Mouse (Mus musculus): ENCODE data around the gene Duox1. TPM values are rescaled to one million over a fixed set of nuclear protein-coding genes. Genes with fewer than 3 reads are reported as not detected.
"Not testable (repeated sequence)": the region's sequence is repeated elsewhere in the genome, so short reads cannot be mapped to it uniquely, and the experiment has no call there.

The Duox1 gene
- total and polyA plus RNA-seq, 3 experiments = 0.10 to 0.51 (median 0.34) TPM

GRCm38 (mm10) chr2:122334170-122334569 is 18.7 kb downstream of the Duox1 start:
- TF ChIP-seq POLR2A (IDR thresholded peaks at IDR 0.05; ENCODE audit: insufficient read depth, low read depth, low read length) = no peak
- TF ChIP-seq EP300 (IDR thresholded peaks at IDR 0.05; ENCODE audit: insufficient read depth, low read depth, low read length) = no peak
- TF ChIP-seq CTCF (IDR thresholded peaks at IDR 0.05) = no peak
- Histone ChIP-seq H3K27ac (no peak overlapping the region), H3K9ac (ENCODE audit: low read depth, low read length) (no peak overlapping the region), H3K4me1 (ENCODE audit: control insufficient read depth, insufficient read depth, low read length) (no peaks in the 10 kb centered on the region), H3K79me2 (replicated peaks; ENCODE audit: control insufficient read depth, insufficient read depth, low read length) (no peaks in the 10 kb centered on the region), H3K36me3 (ENCODE audit: control insufficient read depth, insufficient read depth, low read length) (no peaks in the 10 kb centered on the region), H3K4me3 (no peak overlapping the region), H3K27me3 (ENCODE audit: control insufficient read depth, insufficient read depth, low read length) (no peaks in the 10 kb centered on the region)
- intact Hi-C loops (cut with DNase I) = no loop called here
- 31% methylated on average over 3 of the region's 3 CpGs for WGBS
- DNase-seq = no peak

- no peak overlapping the region for H3K4me3 ChIP-seq
- intact Hi-C loops (cut with DNase I) = no loop called here
- no peaks in the 10 kb centered on the region for H3K79me2 ChIP-seq (replicated peaks; ENCODE audit: control insufficient read depth, insufficient read depth, low read length)
- H3K4me1 ChIP-seq (ENCODE audit: control insufficient read depth, insufficient read depth, low read length) = no peaks in the 10 kb centered on the region
- no peak for DNase-seq
- TF ChIP-seq POLR2A (IDR thresholded peaks at IDR 0.05; ENCODE audit: insufficient read depth, low read depth, low read length) (no peak), EP300 (IDR thresholded peaks at IDR 0.05; ENCODE audit: insufficient read depth, low read depth, low read length) (no peak), CTCF (IDR thresholded peaks at IDR 0.05) (no peak)
- no peak overlapping the region for H3K27ac ChIP-seq
- WGBS = 75% methylated on average over 21 of the region's 21 CpGs
- H3K27me3 ChIP-seq (ENCODE audit: control insufficient read depth, insufficient read depth, low read length) = no peaks in the 10 kb centered on the region
- H3K36me3 ChIP-seq (ENCODE audit: control insufficient read depth, insufficient read depth, low read length) = no peaks in the 10 kb centered on the region
- no peak overlapping the region for H3K9ac ChIP-seq (ENCODE audit: low read depth, low read length)
Observed at GRCm38 (mm10) chr2:122337291-122337690, 21.8 kb downstream of the Duox1 start.

- H3K27ac ChIP-seq = no peak overlapping the region
- no peak overlapping the region for H3K9ac ChIP-seq (ENCODE audit: low read depth, low read length)
- H3K4me3 ChIP-seq = no peak overlapping the region
- WGBS = 81% methylated on average over 6 of the region's 6 CpGs
- intact Hi-C loops (cut with DNase I) = loop anchor here (10.0 kb wide), 1 partner anchor 280 kb away; no protein-coding TSS in a partner anchor
- no peaks in the 10 kb centered on the region for H3K27me3 ChIP-seq (ENCODE audit: control insufficient read depth, insufficient read depth, low read length)
- TF ChIP-seq POLR2A (IDR thresholded peaks at IDR 0.05; ENCODE audit: insufficient read depth, low read depth, low read length) (no peak), CTCF (IDR thresholded peaks at IDR 0.05) (no peak), EP300 (IDR thresholded peaks at IDR 0.05; ENCODE audit: insufficient read depth, low read depth, low read length) (no peak)
- peaks cover 4% of the 10 kb centered on the region; the same call in 1 of the 2 replicates for H3K4me1 ChIP-seq (ENCODE audit: control insufficient read depth, insufficient read depth, low read length)
- no peaks in the 10 kb centered on the region for H3K79me2 ChIP-seq (replicated peaks; ENCODE audit: control insufficient read depth, insufficient read depth, low read length)
- no peak for DNase-seq
- H3K36me3 ChIP-seq (ENCODE audit: control insufficient read depth, insufficient read depth, low read length) = no peaks in the 10 kb centered on the region
Observed at GRCm38 (mm10) chr2:122345106-122345893, 29.8 kb downstream of the Duox1 start.

GRCm38 (mm10) chr2:122346164-122346563 is 30.7 kb downstream of the Duox1 start:
- WGBS = 79% methylated on average over 6 of the region's 6 CpGs
- H3K4me3 ChIP-seq; H3K36me3 ChIP-seq (ENCODE audit: control insufficient read depth, insufficient read depth, low read length); H3K79me2 ChIP-seq (replicated peaks; ENCODE audit: control insufficient read depth, insufficient read depth, low read length); H3K27me3 ChIP-seq (ENCODE audit: control insufficient read depth, insufficient read depth, low read length); H3K4me1 ChIP-seq (ENCODE audit: control insufficient read depth, insufficient read depth, low read length); DNase-seq; H3K27ac ChIP-seq; H3K9ac ChIP-seq (ENCODE audit: low read depth, low read length): not testable (repeated sequence)
- intact Hi-C loops (cut with DNase I) = loop anchor here (10.0 kb wide), 1 partner anchor 279 kb away; no protein-coding TSS in a partner anchor

GRCm38 (mm10) chr2:122347257-122347656 is 31.8 kb downstream of the Duox1 start:
- no peak overlapping the region for H3K27ac ChIP-seq
- intact Hi-C loops (cut with DNase I) = loop anchor here (10.0 kb wide), 1 partner anchor 278 kb away; no protein-coding TSS in a partner anchor
- no peaks in the 10 kb centered on the region for H3K79me2 ChIP-seq (replicated peaks; ENCODE audit: control insufficient read depth, insufficient read depth, low read length)
- DNase-seq = no peak
- H3K9ac ChIP-seq (ENCODE audit: low read depth, low read length) = no peak overlapping the region
- H3K36me3 ChIP-seq (ENCODE audit: control insufficient read depth, insufficient read depth, low read length) = no peaks in the 10 kb centered on the region
- peaks cover 4% of the 10 kb centered on the region; the same call in 1 of the 2 replicates for H3K4me1 ChIP-seq (ENCODE audit: control insufficient read depth, insufficient read depth, low read length)
- no peaks in the 10 kb centered on the region for H3K27me3 ChIP-seq (ENCODE audit: control insufficient read depth, insufficient read depth, low read length)
- H3K4me3 ChIP-seq = no peak overlapping the region
- 96% methylated on average over 3 of the region's 3 CpGs for WGBS
- TF ChIP-seq POLR2A (IDR thresholded peaks at IDR 0.05; ENCODE audit: insufficient read depth, low read depth, low read length) = no peak
- no peak for TF ChIP-seq EP300 (IDR thresholded peaks at IDR 0.05; ENCODE audit: insufficient read depth, low read depth, low read length)

- intact Hi-C loops (cut with DNase I) = loop anchor here (1.0 to 10.0 kb wide), 5 partner anchors 20 to 276 kb away; partner anchors contain the start of gene Shf
- TF ChIP-seq POLR2A (IDR thresholded peaks at IDR 0.05; ENCODE audit: insufficient read depth, low read depth, low read length) (peak; percentile 63), EP300 (IDR thresholded peaks at IDR 0.05; ENCODE audit: insufficient read depth, low read depth, low read length) (no peak), CTCF (IDR thresholded peaks at IDR 0.05) (peak; percentile 91)
- Histone ChIP-seq H3K27me3 (ENCODE audit: control insufficient read depth, insufficient read depth, low read length) (no peaks in the 10 kb centered on the region), H3K36me3 (ENCODE audit: control insufficient read depth, insufficient read depth, low read length) (no peaks in the 10 kb centered on the region), H3K4me3 (peak overlapping the region; percentile 61), H3K4me1 (ENCODE audit: control insufficient read depth, insufficient read depth, low read length) (peaks cover 4% of the 10 kb centered on the region; the same call in 1 of the 2 replicates), H3K9ac (ENCODE audit: low read depth, low read length) (peak overlapping the region; percentile 92), H3K27ac (peak overlapping the region; percentile 98), H3K79me2 (replicated peaks; ENCODE audit: control insufficient read depth, insufficient read depth, low read length) (no peaks in the 10 kb centered on the region)
- under 1% methylated on average over 63 of the region's 63 CpGs for WGBS
- DNase-seq = peak; percentile 94 to 96
Observed at GRCm38 (mm10) chr2:122348531-122349131, 33.2 kb downstream of the Duox1 start.
